Mouse (Mus musculus): ENCODE measurements around the gene Sgpp2.

DNA sequence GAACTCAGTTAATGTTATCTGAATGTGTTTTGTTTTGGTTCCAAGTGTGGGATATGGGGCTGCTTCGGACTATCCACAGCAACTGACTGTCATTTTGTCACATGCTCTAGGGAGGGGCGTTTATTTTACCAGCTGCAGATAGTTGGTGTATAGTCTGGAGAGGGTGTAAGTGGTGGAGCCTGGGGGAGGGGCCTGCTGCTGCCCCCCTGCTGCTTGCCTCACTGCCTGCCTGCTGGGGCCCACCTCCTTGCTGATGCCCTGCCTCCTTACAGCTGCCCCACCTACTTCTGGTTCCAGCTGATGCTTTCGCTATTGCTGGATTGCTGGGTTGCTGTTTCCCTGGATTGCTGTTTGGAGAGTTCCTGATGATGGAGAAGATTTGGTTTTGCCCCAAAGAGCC lies 31.0 kb upstream of the Sgpp2 start:
- no peak for TF ChIP-seq POLR2A (IDR thresholded peaks at IDR 0.05; ENCODE audit: insufficient read depth, low read depth, low read length)
- TF ChIP-seq CTCF (IDR thresholded peaks at IDR 0.05; ENCODE audit: insufficient read depth, low read depth, low read length) = no peak

All from olfactory bulb, adult 2 months (tissue).